Mouse (Mus musculus) midbrain, embryonic 15.5 days (tissue): ENCODE data around the gene Olfr1395. TPM values are rescaled to one million over a fixed set of nuclear protein-coding genes. Genes with fewer than 3 reads are reported as not detected.
A peak's percentile ranks its signal among the peaks of the same experiment; 100 is the strongest.
"Not testable (repeated sequence)": the region's sequence is repeated elsewhere in the genome, so short reads cannot be mapped to it uniquely, and the experiment has no call there.

Experiments used
- ATAC-seq: fragments of 200-750 bp; cut with Nextera tagmentation; replicated peaks from 2 replicates; pipeline ENCODE4 v1.8.0; 2017; ENCODE audit warnings: moderate TSS enrichment
- H3K27ac ChIP-seq: fragments of 300-500 bp; sonication (generic); 2 replicates; pipeline ENCODE4 v1.5.1; 2015; ENCODE audit warnings: mild to moderate bottlenecking, inconsistent platforms
- H3K27me3 ChIP-seq: fragments of 300-500 bp; sonication (generic); replicated peaks from 2 replicates; pipeline ENCODE4 v1.6.1; 2015; ENCODE audit warnings: inconsistent platforms
- H3K36me3 ChIP-seq: fragments of 300-500 bp; sonication (generic); replicated peaks from 2 replicates; pipeline ENCODE4 v1.6.1; 2015; ENCODE audit warnings: inconsistent platforms
- H3K4me1 ChIP-seq: fragments of 300-500 bp; sonication (generic); 2 replicates; pipeline ENCODE4 v1.6.1; 2015; ENCODE audit warnings: inconsistent platforms
- H3K4me2 ChIP-seq: fragments of 300-500 bp; sonication (generic); 2 replicates; pipeline ENCODE4 v1.6.1; 2015; ENCODE audit warnings: inconsistent platforms, mild to moderate bottlenecking, moderate library complexity
- H3K4me3 ChIP-seq: fragments of 300-500 bp; sonication (generic); 2 replicates; pipeline ENCODE4 v1.5.1; 2015; ENCODE audit warnings: mild to moderate bottlenecking, inconsistent platforms
- H3K9ac ChIP-seq: fragments of 300-500 bp; sonication (generic); 2 replicates; pipeline ENCODE4 v1.6.1; 2015; ENCODE audit warnings: mild to moderate bottlenecking, inconsistent platforms
- H3K9me3 ChIP-seq: fragments of 300-500 bp; sonication (generic); 2 replicates; pipeline ENCODE4 v1.6.1; 2016; ENCODE audit warnings: inconsistent platforms
- WGBS: fragments of 180-500 bp; shearing (Covaris S2); methylation state at CpG from one replicate; pipeline ENCODE4 v1.1.7; 2015; ENCODE audit warnings: mixed read lengths; 5-methylcytosine and 5-hydroxymethylcytosine counted together
- polyA plus RNA-seq: library from polyadenylated mRNA; unstranded; fragments of >200 nt; fragmentation: Nextera tagmentation; extraction: Ambion mirVana; gene quantifications from 2 replicates; pipeline ENCODE4 v1.2.1, GENCODE M21; 2015

The Olfr1395 gene
- polyA plus RNA-seq, 1 experiment from 2014 or later: not detected

GRCm38 (mm10) chr11:49114158-49114557 is 27.9 kb upstream of the Olfr1395 start:
- 92% methylated on average over 2 of the region's 2 CpGs for WGBS
- Histone ChIP-seq H3K4me1 (no peaks in the 10 kb centered on the region), H3K4me3 (no peak overlapping the region), H3K36me3 (no peaks in the 10 kb centered on the region), H3K9ac (no peak overlapping the region), H3K9me3 (no peaks in the 10 kb centered on the region), H3K27me3 (no peaks in the 10 kb centered on the region), H3K27ac (no peak overlapping the region), H3K4me2 (no peak overlapping the region)
- no peak for ATAC-seq

GRCm38 (mm10) chr11:49114774-49115173 is 27.3 kb upstream of the Olfr1395 start, which contains the start of gene Olfr1396:
Olfr1396 (minus strand) TSS chr11:49114874.
- no peak within 1 kb of the TSS for H3K4me2 ChIP-seq
- no peak within 1 kb of the TSS for H3K4me3 ChIP-seq
- no peaks in the 10 kb centered on the region for H3K9me3 ChIP-seq
- no peak within 1 kb of the TSS for H3K27ac ChIP-seq
- no peak for ATAC-seq
- H3K9ac ChIP-seq: no peak within 1 kb of the TSS
- no peaks in the 10 kb centered on the region for H3K27me3 ChIP-seq
- H3K4me1 ChIP-seq: no peaks in the 10 kb centered on the region
- H3K36me3 ChIP-seq: no peaks in the 10 kb centered on the region

GRCm38 (mm10) chr11:49119635-49120034 is 22.4 kb upstream of the Olfr1395 start:
- no peaks in the 10 kb centered on the region for H3K27me3 ChIP-seq
- ATAC-seq: no peak
- no peak overlapping the region for H3K27ac ChIP-seq
- H3K36me3 ChIP-seq: no peaks in the 10 kb centered on the region
- no peak overlapping the region for H3K4me2 ChIP-seq
- no peaks in the 10 kb centered on the region for H3K9me3 ChIP-seq
- H3K4me1 ChIP-seq: no peaks in the 10 kb centered on the region
- no peak overlapping the region for H3K9ac ChIP-seq
- no peak overlapping the region for H3K4me3 ChIP-seq
- WGBS: 90% methylated on average over 3 of the region's 3 CpGs

GRCm38 (mm10) chr11:49124169-49124568 is 17.9 kb upstream of the Olfr1395 start:
- no peak overlapping the region for H3K27ac ChIP-seq
- no peaks in the 10 kb centered on the region for H3K27me3 ChIP-seq
- WGBS: 87% methylated on average over 2 of the region's 2 CpGs
- H3K9me3 ChIP-seq: no peaks in the 10 kb centered on the region
- H3K4me1 ChIP-seq: no peaks in the 10 kb centered on the region
- no peak overlapping the region for H3K9ac ChIP-seq
- no peak overlapping the region for H3K4me2 ChIP-seq
- ATAC-seq: no peak
- no peaks in the 10 kb centered on the region for H3K36me3 ChIP-seq
- H3K4me3 ChIP-seq: no peak overlapping the region

- H3K4me3 ChIP-seq: no peak within 1 kb of the TSS
Measured at GRCm38 (mm10) chr11:49154077-49154476, 12.0 kb downstream of the Olfr1395 start, which contains the start of gene Olfr1394. Olfr1394 (plus strand) TSS chr11:49154377.

GRCm38 (mm10) chr11:49156821-49157814 is 15.0 kb downstream of the Olfr1395 start:
- Histone ChIP-seq H3K9ac (no peak overlapping the region), H3K4me1 (no peaks in the 10 kb centered on the region), H3K36me3 (no peaks in the 10 kb centered on the region), H3K9me3 (no peaks in the 10 kb centered on the region), H3K4me2 (no peak overlapping the region), H3K27ac (no peak overlapping the region), H3K4me3 (no peak overlapping the region), H3K27me3 (no peaks in the 10 kb centered on the region)
- WGBS: 91% methylated on average over 2 of the region's 2 CpGs
- no peak for ATAC-seq

More at GRCm38 (mm10) chr11:49154077-49154476, 12.0 kb downstream of the Olfr1395 start, which contains the start of gene Olfr1394:
- Histone ChIP-seq H3K27me3 (no peaks in the 10 kb centered on the region), H3K9ac (no peak within 1 kb of the TSS), H3K4me1 (no peaks in the 10 kb centered on the region), H3K36me3 (no peaks in the 10 kb centered on the region), H3K27ac (no peak within 1 kb of the TSS), H3K9me3 (no peaks in the 10 kb centered on the region), H3K4me2 (no peak within 1 kb of the TSS)
- 83% methylated on average over 1 of the region's 1 CpGs for WGBS
- ATAC-seq: no peak

GRCm38 (mm10) chr11:49168839-49169611 is 27.0 kb downstream of the Olfr1395 start:
- ATAC-seq: peak; percentile 90
- H3K4me3 ChIP-seq: peak overlapping the region; percentile 44
- H3K4me1 ChIP-seq: peaks cover 8% of the 10 kb centered on the region
- H3K27ac ChIP-seq: no peak overlapping the region
- H3K36me3 ChIP-seq: no peaks in the 10 kb centered on the region
- H3K4me2 ChIP-seq: peak overlapping the region; percentile 87
- WGBS: 8% methylated on average over 50 of the region's 50 CpGs
- H3K9me3 ChIP-seq: no peaks in the 10 kb centered on the region
- H3K9ac ChIP-seq: peak overlapping the region; percentile 43
- H3K27me3 ChIP-seq: peaks cover 5% of the 10 kb centered on the region; the same call in 1 of the 2 replicates

GRCm38 (mm10) chr11:49170576-49170975 is 28.5 kb downstream of the Olfr1395 start:
- H3K27me3 ChIP-seq: peaks cover 5% of the 10 kb centered on the region; the same call in 1 of the 2 replicates
- no peak overlapping the region for H3K4me3 ChIP-seq
- 96% methylated on average over 4 of the region's 4 CpGs for WGBS
- peaks cover 8% of the 10 kb centered on the region for H3K4me1 ChIP-seq
- no peak overlapping the region for H3K4me2 ChIP-seq
- H3K9ac ChIP-seq: no peak overlapping the region
- H3K27ac ChIP-seq: no peak overlapping the region
- no peaks in the 10 kb centered on the region for H3K36me3 ChIP-seq
- H3K9me3 ChIP-seq: no peaks in the 10 kb centered on the region
- ATAC-seq: no peak

- H3K9ac ChIP-seq: no peak overlapping the region
- H3K9me3 ChIP-seq: no peaks in the 10 kb centered on the region
- no peak overlapping the region for H3K4me2 ChIP-seq
- WGBS: 95% methylated on average over 8 of the region's 8 CpGs
- H3K27ac ChIP-seq: no peak overlapping the region
- H3K27me3 ChIP-seq: no peaks in the 10 kb centered on the region
- H3K36me3 ChIP-seq: no peaks in the 10 kb centered on the region
- no peak for ATAC-seq
- no peaks in the 10 kb centered on the region for H3K4me1 ChIP-seq
- H3K4me3 ChIP-seq: no peak overlapping the region
Measured at GRCm38 (mm10) chr11:49175345-49175744, 33.3 kb downstream of the Olfr1395 start.

- H3K27ac ChIP-seq, H3K36me3 ChIP-seq, H3K27me3 ChIP-seq, H3K4me1 ChIP-seq, H3K9me3 ChIP-seq, ATAC-seq, H3K4me3 ChIP-seq, H3K4me2 ChIP-seq, H3K9ac ChIP-seq: not testable (repeated sequence)
- 94% methylated on average over 4 of the region's 4 CpGs for WGBS
Measured at GRCm38 (mm10) chr11:49176047-49176779, 34.1 kb downstream of the Olfr1395 start.

GRCm38 (mm10) chr11:49183172-49183571 is 41.1 kb downstream of the Olfr1395 start:
- no peak overlapping the region for H3K9ac ChIP-seq
- H3K4me3 ChIP-seq: no peak overlapping the region
- no peak for ATAC-seq
- H3K36me3 ChIP-seq: no peaks in the 10 kb centered on the region
- no peaks in the 10 kb centered on the region for H3K27me3 ChIP-seq
- H3K9me3 ChIP-seq: no peaks in the 10 kb centered on the region
- no peak overlapping the region for H3K4me2 ChIP-seq
- no peaks in the 10 kb centered on the region for H3K4me1 ChIP-seq
- 68% methylated on average over 1 of the region's 1 CpGs for whole genome bisulfite sequencing
- H3K27ac ChIP-seq: no peak overlapping the region

- no peaks in the 10 kb centered on the region for H3K9me3 ChIP-seq
- no peaks in the 10 kb centered on the region for H3K27me3 ChIP-seq
- H3K9ac ChIP-seq: no peak overlapping the region
- no peaks in the 10 kb centered on the region for H3K4me1 ChIP-seq
- H3K4me2 ChIP-seq: no peak overlapping the region
- H3K4me3 ChIP-seq: no peak overlapping the region
- WGBS: 79% methylated on average over 6 of the region's 6 CpGs
- H3K36me3 ChIP-seq: no peaks in the 10 kb centered on the region
- ATAC-seq: no peak
- H3K27ac ChIP-seq: no peak overlapping the region
Measured at GRCm38 (mm10) chr11:49186452-49186851, 44.4 kb downstream of the Olfr1395 start.
